In genomic region chr8:126918356-126918755, GRCm38 (mm10) we compare ENCODE assay signal across 23 mouse cellular contexts. TPM values are rescaled to one million over a fixed set of nuclear protein-coding genes. Genes with fewer than 3 reads are reported as not detected.
DNase-seq lines count a peak whose midpoint lies in the region; ATAC-seq and TF ChIP-seq lines count a peak whose summit lies in the region.
"Had no signal": no experiment of that assay in that cellular context is flagged by ENCODE, and none has a peak within 500 bp of the region (broad histone marks: within the 10 kb centered on the region; RNA-seq: fewer than 3 reads in every experiment).

No protein-coding gene starts in this region.

- H3K4me2 ChIP-seq in lung, postnatal 0 days (replicated peaks; ENCODE audit: low read depth, low read length), result no peak overlapping the region
- H3K4me2 ChIP-seq: embryonic facial prominence, embryonic 13.5 days; forebrain, embryonic 13.5 days; heart, embryonic 12.5 days; heart, embryonic 15.5 days; hindbrain, embryonic 12.5 days; hindbrain, embryonic 15.5 days had no signal

- no peak for ATAC-seq in lung, postnatal 0 days
- no peak for ATAC-seq in G1E (ENCODE audit: extremely low read depth, insufficient number of reproducible peaks, low FRiP score, poor library complexity, severe bottlenecking)
- ATAC-seq: CD4-positive, CD25-positive, alpha-beta regulatory T cell, adult 4 months; forebrain, embryonic 13.5 days; forebrain, embryonic 16.5 days; intestine, postnatal 0 days had no signal

- H3K4me1 ChIP-seq in heart, embryonic 10.5 days, result peaks cover 49% of the 10 kb centered on the region
- peaks cover 15% of the 10 kb centered on the region; the same call in 1 of the 2 replicates for H3K4me1 ChIP-seq in lung, postnatal 0 days (ENCODE audit: insufficient read depth, low read depth, low read length)
- H3K4me1 ChIP-seq in G1E (ENCODE audit: insufficient read depth, low read depth, low read length), result no peaks in the 10 kb centered on the region; the same call in 1 of the 2 replicates

- DNase-seq in heart, embryonic 10.5 days (ENCODE audit: low spot score), result no peak
- no peak for DNase-seq in heart, adult 9 months (ENCODE audit: low spot score in 2 of 2)
- no peak for DNase-seq in lung, postnatal 0 days (ENCODE audit: low spot score)
- DNase-seq in lung, postnatal 14 days, result no peak
- DNase-seq in G1E (ENCODE audit: low spot score), result no peak
- DNase-seq in splenic B cell, adult 2 months (ENCODE audit: low read depth, low spot score), result peak; percentile 11
- no peak for DNase-seq in layer of hippocampus, postnatal 36 days
- DNase-seq: adrenal gland, adult 2 months; cerebellum, adult 11 months; cerebellum, adult 2 months; cerebellum, adult 9-11 months; cerebellum, postnatal 25 days; heart, adult 2 months had no signal

- no peak for TF ChIP-seq EP300 in lung, postnatal 0 days (IDR thresholded peaks at IDR 0.05)

- H3K27me3 ChIP-seq in heart, embryonic 10.5 days (ENCODE audit: insufficient read depth, poor library complexity, severe bottlenecking), result no peaks in the 10 kb centered on the region
- H3K27me3 ChIP-seq in lung, postnatal 0 days (replicated peaks; ENCODE audit: insufficient read depth, low read length), result no peaks in the 10 kb centered on the region
- H3K27me3 ChIP-seq in G1E (ENCODE audit: insufficient read depth, low read length), result no peaks in the 10 kb centered on the region; the same call in 1 of the 2 replicates
- no peaks in the 10 kb centered on the region for H3K27me3 ChIP-seq in splenic B cell, adult 2 months (ENCODE audit: control insufficient read depth, insufficient read depth, low read length, poor library complexity, severe bottlenecking)
- H3K27me3 ChIP-seq: embryonic facial prominence, embryonic 13.5 days; forebrain, embryonic 13.5 days; heart, embryonic 12.5 days; heart, embryonic 15.5 days; hindbrain, embryonic 12.5 days; hindbrain, embryonic 15.5 days had no signal

- 97% methylated on average over 1 of the region's 1 CpGs for WGBS in heart, embryonic 10.5 days
- WGBS in lung, postnatal 0 days, result 96% methylated on average over 1 of the region's 1 CpGs

- 0 out of 2 replicates have a peak overlapping the region, but pooled peaks have one; percentile 9 for H3K27ac ChIP-seq in heart, embryonic 10.5 days
- H3K27ac ChIP-seq in lung, postnatal 0 days (ENCODE audit: low read length), result 0 out of 2 replicates have a peak overlapping the region, but pooled peaks have one; percentile 43
- H3K27ac ChIP-seq: forebrain, embryonic 13.5 days; hindbrain, embryonic 12.5 days; hindbrain, embryonic 15.5 days had no signal

- H3K9me3 ChIP-seq in heart, embryonic 10.5 days, result no peaks in the 10 kb centered on the region
- no peaks in the 10 kb centered on the region for H3K9me3 ChIP-seq in lung, postnatal 0 days (ENCODE audit: low read length)
- no peaks in the 10 kb centered on the region for H3K9me3 ChIP-seq in G1E (replicated peaks)
- H3K9me3 ChIP-seq: embryonic facial prominence, embryonic 13.5 days; forebrain, embryonic 10.5 days; forebrain, embryonic 13.5 days; heart, embryonic 12.5 days; hindbrain, embryonic 12.5 days; hindbrain, embryonic 15.5 days had no signal

- H3K9ac ChIP-seq in lung, postnatal 0 days (replicated peaks; ENCODE audit: low read depth), result no peak overlapping the region
- H3K9ac ChIP-seq: embryonic facial prominence, embryonic 13.5 days; forebrain, embryonic 13.5 days; heart, embryonic 12.5 days; hindbrain, embryonic 12.5 days; hindbrain, embryonic 15.5 days had no signal

- TF ChIP-seq CTCF in lung, postnatal 0 days (IDR thresholded peaks at IDR 0.05), result no peak
- no peak for TF ChIP-seq CTCF in G1E (IDR thresholded peaks at IDR 0.05; ENCODE audit: low read depth, low read length)

- peaks cover 3% of the 10 kb centered on the region; the same call in 1 of the 2 replicates for H3K36me3 ChIP-seq in heart, embryonic 10.5 days
- H3K36me3 ChIP-seq in lung, postnatal 0 days (ENCODE audit: insufficient read depth, low read length), result no peaks in the 10 kb centered on the region
- peaks cover 36% of the 10 kb centered on the region for H3K36me3 ChIP-seq in G1E (replicated peaks)
- no peaks in the 10 kb centered on the region for H3K36me3 ChIP-seq in splenic B cell, adult 2 months (ENCODE audit: control insufficient read depth, insufficient read depth, low read length, poor library complexity, severe bottlenecking)
- H3K36me3 ChIP-seq: embryonic facial prominence, embryonic 13.5 days; forebrain, embryonic 10.5 days; heart, embryonic 15.5 days; hindbrain, embryonic 12.5 days; hindbrain, embryonic 15.5 days had no signal

- no peak overlapping the region for H3K4me3 ChIP-seq in heart, embryonic 10.5 days
- no peak overlapping the region for H3K4me3 ChIP-seq in lung, postnatal 0 days (ENCODE audit: low read depth, low read length)
- peak overlapping the region; percentile 8; the same call in 1 of the 2 replicates for H3K4me3 ChIP-seq in G1E (ENCODE audit: low read depth, low read length)
- H3K4me3 ChIP-seq: embryonic facial prominence, embryonic 13.5 days; forebrain, embryonic 10.5 days; forebrain, embryonic 13.5 days; heart, adult 2 months; heart, embryonic 12.5 days; heart, embryonic 15.5 days; hindbrain, embryonic 12.5 days; hindbrain, embryonic 15.5 days had no signal

RNA-seq across cellular contexts. Expression of gene Tomm20, which starts 27.3 kb away (rescaled TPM):
- polyA plus RNA-seq in heart, embryonic 10.5 days (2016; fragmentation: Nextera tagmentation; extraction: Ambion mirVana), result 276 and 307 TPM in 2 replicates
- polyA plus RNA-seq in lung, postnatal 0 days (2015; fragmentation: Nextera tagmentation; extraction: Ambion mirVana), result 138 and 155 TPM in 2 replicates
- total RNA-seq in G1E (2014; fragmentation: Nextera tagmentation) (133 and 158 TPM in 2 replicates), G1E (2017) (432 and 545 TPM in 2 replicates)
- polyA plus RNA-seq in G1E (2012), result 1,504 and 2,083 TPM in 2 replicates
- 100 to 1,000 TPM; 206 to 209 TPM for total RNA-seq in layer of hippocampus, postnatal 36 days (2021)

RNA-seq across cellular contexts. Expression of gene Rbm34, which starts 52.5 kb away (rescaled TPM):
- polyA plus RNA-seq in heart, embryonic 10.5 days (2016; fragmentation: Nextera tagmentation; extraction: Ambion mirVana), result 14.0 and 25.0 TPM in 2 replicates
- polyA plus RNA-seq in lung, postnatal 0 days (2015; fragmentation: Nextera tagmentation; extraction: Ambion mirVana), result 15.5 and 18.9 TPM in 2 replicates
- 18.6 and 19.3 TPM in 2 replicates for total RNA-seq in G1E (2014; fragmentation: Nextera tagmentation)
- total RNA-seq in G1E (2017), result 27.4 and 38.5 TPM in 2 replicates
- polyA plus RNA-seq in G1E (2012), result 12.0 and 12.2 TPM in 2 replicates
- total RNA-seq in layer of hippocampus, postnatal 36 days (2021), result 10 to 100 TPM; 10.7 to 12.4 TPM
